Mouse (Mus musculus) embryonic fibroblast, embryonic 13.5 days (primary cell): ENCODE results near the gene Zfyve27. TPM values are rescaled to one million over a fixed set of nuclear protein-coding genes. Genes with fewer than 3 reads are reported as not detected.

ENCODE experiments used
- H3K27ac ChIP-seq: 2 replicates; pipeline ENCODE4 v1.5.1; 2012; ENCODE audit warnings: low read length, control low read depth, inconsistent platforms; ENCODE audit not compliant: insufficient read depth
- H3K4me1 ChIP-seq: 2 replicates; pipeline ENCODE4 v1.6.1; 2011; ENCODE audit warnings: low read length; ENCODE audit not compliant: control insufficient read depth, insufficient read depth
- H3K4me3 ChIP-seq: 2 replicates; pipeline ENCODE4 v1.5.1; 2011; ENCODE audit warnings: mild to moderate bottlenecking, control low read depth, low read length; ENCODE audit not compliant: insufficient read depth
- CTCF ChIP-seq: IDR thresholded peaks from 2 replicates; pipeline ENCODE4 v1.5.1; 2011; ENCODE audit warnings: mild to moderate bottlenecking, control low read depth, low read length, moderate library complexity, borderline replicate concordance; ENCODE audit not compliant: insufficient read depth
- POLR2A ChIP-seq: IDR thresholded peaks from 2 replicates; pipeline ENCODE4 v1.6.1; 2011; ENCODE audit warnings: low read depth, mild to moderate bottlenecking, control low read depth, low read length, moderate library complexity
- polyA plus RNA-seq: library from polyadenylated mRNA; stranded (reverse); fragments of >200 nt; gene quantifications from 2 replicates; pipeline ENCODE4 v1.2.4, GENCODE M21; 2011; ENCODE audit warnings: low read depth; ENCODE audit not compliant: missing spikeins, insufficient read length

The Zfyve27 gene
- 13.3 and 15.4 TPM in 2 replicates for polyA plus RNA-seq

- Histone ChIP-seq H3K27ac (no peak within 1 kb of the TSS), H3K4me1 (no peaks in the 10 kb centered on the region), H3K4me3 (no peak within 1 kb of the TSS)
- TF ChIP-seq POLR2A (no peak), CTCF (no peak)
Measured at GRCm38 (mm10) chr19:42163764-42164163, at the start of gene Zfyve27. Zfyve27 (plus strand) TSS chr19:42163951.

GRCm38 (mm10) chr19:42115783-42116335, 47.9 kb upstream of the Zfyve27 start:
- Histone ChIP-seq H3K4me3 (no peak overlapping the region), H3K27ac (no peak overlapping the region), H3K4me1 (no peaks in the 10 kb centered on the region)
- TF ChIP-seq POLR2A: no peak
- no peak for TF ChIP-seq CTCF

DNA sequence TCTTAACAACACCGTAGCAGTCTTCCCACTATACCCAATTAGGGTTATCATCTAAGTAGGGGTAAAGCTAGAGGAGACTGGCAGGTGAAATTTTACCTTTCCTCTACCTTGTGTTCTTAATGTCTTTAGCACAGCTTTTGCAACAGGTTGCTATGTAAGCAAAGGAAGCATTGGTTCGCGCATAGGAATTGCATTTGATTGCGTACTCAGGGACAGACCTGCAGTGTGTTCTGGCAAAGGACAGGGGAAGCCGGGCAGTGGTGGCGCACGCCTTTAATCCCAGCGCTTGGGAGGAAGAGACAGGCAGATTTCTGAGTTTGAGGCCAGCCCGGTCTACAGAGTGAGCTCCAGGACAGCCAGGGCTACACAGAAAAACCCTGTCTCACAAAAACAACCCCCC, 45.6 kb upstream of the Zfyve27 start:
- Histone ChIP-seq H3K4me3 (no peak overlapping the region), H3K4me1 (no peaks in the 10 kb centered on the region), H3K27ac (no peak overlapping the region)
- TF ChIP-seq CTCF (no peak), POLR2A (no peak)

GRCm38 (mm10) chr19:42118596-42118995, 45.2 kb upstream of the Zfyve27 start:
- Histone ChIP-seq H3K4me3 (no peak overlapping the region), H3K4me1 (no peaks in the 10 kb centered on the region), H3K27ac (no peak overlapping the region)
- TF ChIP-seq POLR2A (no peak), CTCF (no peak)

DNA sequence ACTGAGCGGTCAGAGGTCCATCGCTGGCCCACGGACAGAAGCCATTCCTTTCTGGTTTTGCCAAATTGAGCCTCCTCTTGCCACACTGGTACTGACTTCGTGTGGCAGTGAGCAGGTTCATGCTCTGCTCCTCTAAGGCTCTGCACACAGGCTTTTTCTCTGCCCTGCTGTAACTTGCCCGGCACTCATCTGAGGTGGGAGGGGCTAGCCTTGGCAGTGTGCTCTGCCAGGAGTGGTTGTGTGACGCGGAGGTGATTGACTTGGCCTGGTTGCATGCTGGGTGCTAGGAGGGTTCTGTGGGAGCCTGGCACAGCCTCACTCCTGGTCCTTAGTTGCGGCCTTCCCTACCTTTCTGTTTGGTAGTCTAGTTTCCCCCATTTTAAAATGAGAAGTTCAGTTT, 43.3 kb upstream of the Zfyve27 start:
- no peaks in the 10 kb centered on the region for H3K4me1 ChIP-seq
- TF ChIP-seq CTCF: no peak

GRCm38 (mm10) chr19:42124684-42125083, 39.1 kb upstream of the Zfyve27 start:
- TF ChIP-seq POLR2A (no peak), CTCF (no peak)
- peaks cover 4% of the 10 kb centered on the region for H3K4me1 ChIP-seq
- no peak overlapping the region for H3K4me3 ChIP-seq
- H3K27ac ChIP-seq: no peak overlapping the region

More for the DNA sequence above, 43.3 kb upstream of the Zfyve27 start:
- Histone ChIP-seq H3K27ac (no peak overlapping the region), H3K4me3 (no peak overlapping the region)

GRCm38 (mm10) chr19:42125501-42126218, 38.1 kb upstream of the Zfyve27 start:
- H3K27ac ChIP-seq: no peak overlapping the region
- no peak overlapping the region for H3K4me3 ChIP-seq
- H3K4me1 ChIP-seq: peaks cover 5% of the 10 kb centered on the region
- no peak for TF ChIP-seq CTCF
- TF ChIP-seq POLR2A: no peak

- TF ChIP-seq CTCF (no peak), POLR2A (no peak)
- peaks cover 5% of the 10 kb centered on the region for H3K4me1 ChIP-seq
- H3K27ac ChIP-seq: no peak overlapping the region
- no peak overlapping the region for H3K4me3 ChIP-seq
Measured at GRCm38 (mm10) chr19:42126219-42126605, 37.5 kb upstream of the Zfyve27 start.

GRCm38 (mm10) chr19:42127024-42127423, 36.7 kb upstream of the Zfyve27 start:
- H3K27ac ChIP-seq: no peak overlapping the region
- H3K4me1 ChIP-seq: peaks cover 5% of the 10 kb centered on the region
- no peak for TF ChIP-seq POLR2A
- no peak overlapping the region for H3K4me3 ChIP-seq

GRCm38 (mm10) chr19:42128052-42128740, 35.6 kb upstream of the Zfyve27 start:
- TF ChIP-seq POLR2A (no peak), CTCF (no peak)
- H3K4me3 ChIP-seq: peak overlapping the region; percentile 77
- H3K27ac ChIP-seq: peak overlapping the region; percentile 74
- peaks cover 5% of the 10 kb centered on the region for H3K4me1 ChIP-seq
